Mouse (Mus musculus) erythroblast, embryonic 14.5 days (primary cell): Measurements from ENCODE around the gene Ddias.

ENCODE experiments used
- GATA1 ChIP-seq: IDR thresholded peaks from 2 replicates; pipeline ENCODE4 v1.6.1; 2012; ENCODE audit warnings: low read length, inconsistent platforms, mixed read lengths
- TAL1 ChIP-seq: IDR thresholded peaks from 3 replicates; pipeline ENCODE4 v1.6.1; 2012; ENCODE audit warnings: low read length, inconsistent platforms, mixed read lengths

DNA sequence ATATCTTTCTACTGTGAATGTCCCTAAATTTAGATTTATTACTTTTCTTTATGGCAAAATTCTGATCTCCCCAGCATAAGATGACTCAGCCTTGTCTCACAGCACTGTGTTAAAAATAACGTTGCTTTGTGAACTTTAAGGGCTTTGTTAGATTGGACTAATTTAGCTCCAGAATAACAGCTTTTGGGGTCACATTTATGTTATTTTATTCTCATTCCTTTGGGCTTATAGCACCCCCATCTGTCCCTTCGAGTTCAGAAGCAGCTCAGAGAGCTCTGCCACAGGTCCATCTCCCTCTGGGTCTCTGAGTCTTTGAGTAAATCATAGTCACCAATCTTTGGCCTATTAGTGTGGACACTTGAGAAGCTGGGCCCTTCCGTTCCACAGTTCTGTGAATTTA is 36.1 kb downstream of the Ddias start:
- no peak for TF ChIP-seq GATA1
- no peak for TF ChIP-seq TAL1
